Mouse (Mus musculus): ENCODE data around the gene Grik4. TPM values are rescaled to one million over a fixed set of nuclear protein-coding genes. Genes with fewer than 3 reads are reported as not detected.

Gene Grik4
- polyA plus RNA-seq, 1 experiment from 2014 or later = 0.43 TPM

GRCm38 (mm10) chr9:42861711-42862110 lies 82.6 kb downstream of the Grik4 start:
- WGBS (ENCODE audit: insufficient replicate concordance) = 70% methylated on average over 6 of the region's 6 CpGs
- peaks cover 4% of the 10 kb centered on the region; the same call in 1 of the 2 replicates for H3K4me1 ChIP-seq (ENCODE audit: control insufficient read depth, insufficient read depth, low read length)
- ATAC-seq (replicated peaks; ENCODE audit: insufficient number of reproducible peaks, low FRiP score, low TSS enrichment) = no peak
- no peak overlapping the region for H3K4me2 ChIP-seq
- H3K9me3 ChIP-seq (replicated peaks; ENCODE audit: control insufficient read depth, low read length) = no peaks in the 10 kb centered on the region
- no peak overlapping the region for H3K27ac ChIP-seq (ENCODE audit: low read depth, low read length)
- H3K4me3 ChIP-seq (ENCODE audit: low read depth, low read length) = no peak overlapping the region
- H3K27me3 ChIP-seq (ENCODE audit: control insufficient read depth, insufficient read depth, low read length) = no peaks in the 10 kb centered on the region; the same call in 1 of the 2 replicates
- no peaks in the 10 kb centered on the region for H3K36me3 ChIP-seq (ENCODE audit: control insufficient read depth, insufficient read depth, low read length)
- no peak overlapping the region for H3K9ac ChIP-seq (ENCODE audit: low read depth, low read length)

- H3K9ac ChIP-seq (ENCODE audit: low read depth, low read length) = no peak overlapping the region
- no peaks in the 10 kb centered on the region for H3K9me3 ChIP-seq (replicated peaks; ENCODE audit: control insufficient read depth, low read length)
- H3K4me1 ChIP-seq (ENCODE audit: control insufficient read depth, insufficient read depth, low read length) = peaks cover 4% of the 10 kb centered on the region; the same call in 1 of the 2 replicates
- H3K4me2 ChIP-seq = no peak overlapping the region
- no peaks in the 10 kb centered on the region for H3K36me3 ChIP-seq (ENCODE audit: control insufficient read depth, insufficient read depth, low read length)
- H3K4me3 ChIP-seq (ENCODE audit: low read depth, low read length) = no peak overlapping the region
- H3K27ac ChIP-seq (ENCODE audit: low read depth, low read length) = no peak overlapping the region
- H3K27me3 ChIP-seq (ENCODE audit: control insufficient read depth, insufficient read depth, low read length) = no peaks in the 10 kb centered on the region; the same call in 1 of the 2 replicates
- ATAC-seq (replicated peaks; ENCODE audit: insufficient number of reproducible peaks, low FRiP score, low TSS enrichment) = no peak
- WGBS (ENCODE audit: insufficient replicate concordance) = 85% methylated on average over 11 of the region's 11 CpGs
Measured at GRCm38 (mm10) chr9:42861238-42861637, 83.1 kb downstream of the Grik4 start.

DNA sequence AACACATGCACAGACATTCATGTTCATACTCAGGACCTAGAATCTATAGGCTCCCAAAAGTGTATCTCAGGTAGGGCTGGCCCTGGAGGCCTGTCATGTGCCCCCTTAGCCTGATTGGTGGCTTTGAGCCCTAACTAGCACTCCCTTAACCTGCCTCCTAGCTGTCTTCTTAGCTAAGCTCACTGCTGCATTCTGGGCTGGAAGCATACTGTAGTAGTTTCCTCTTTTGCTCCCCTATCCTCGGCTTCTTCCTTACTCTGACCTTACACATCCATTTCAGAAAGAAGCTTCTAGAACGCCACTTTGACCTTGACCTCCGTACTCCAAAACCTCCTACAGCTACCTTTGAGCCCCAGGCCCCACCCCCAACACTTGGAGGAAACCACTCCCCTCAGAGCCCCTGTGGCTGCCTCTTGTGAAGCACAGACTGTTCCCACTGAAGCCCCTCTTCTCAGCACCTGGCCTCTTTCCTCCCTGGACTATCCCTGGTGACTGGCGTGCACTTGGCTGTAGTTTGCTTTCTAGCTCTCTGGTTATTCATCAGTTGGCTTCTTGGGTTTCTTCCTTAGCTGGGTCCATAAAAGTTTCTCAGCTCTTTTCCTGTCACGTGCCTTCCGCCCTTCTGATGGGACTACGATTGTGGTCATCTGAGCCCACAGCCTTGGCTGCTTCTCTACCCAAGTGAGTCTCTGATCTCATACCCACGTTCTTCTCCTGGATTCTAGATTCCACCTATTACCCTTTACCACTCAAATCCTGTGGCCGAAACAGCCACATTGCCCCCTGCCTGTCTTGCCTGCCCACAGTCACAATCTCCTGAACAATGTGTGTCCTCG lies 84.1 kb downstream of the Grik4 start:
- Histone ChIP-seq H3K36me3 (ENCODE audit: control insufficient read depth, insufficient read depth, low read length) (no peaks in the 10 kb centered on the region), H3K9me3 (replicated peaks; ENCODE audit: control insufficient read depth, low read length) (no peaks in the 10 kb centered on the region), H3K27me3 (ENCODE audit: control insufficient read depth, insufficient read depth, low read length) (no peaks in the 10 kb centered on the region; the same call in 1 of the 2 replicates), H3K9ac (ENCODE audit: low read depth, low read length) (no peak overlapping the region), H3K4me2 (no peak overlapping the region), H3K27ac (ENCODE audit: low read depth, low read length) (no peak overlapping the region), H3K4me1 (ENCODE audit: control insufficient read depth, insufficient read depth, low read length) (no peaks in the 10 kb centered on the region), H3K4me3 (ENCODE audit: low read depth, low read length) (no peak overlapping the region)
- no peak for ATAC-seq (replicated peaks; ENCODE audit: insufficient number of reproducible peaks, low FRiP score, low TSS enrichment)
- 71% methylated on average over 10 of the region's 10 CpGs for WGBS (ENCODE audit: insufficient replicate concordance)

DNA sequence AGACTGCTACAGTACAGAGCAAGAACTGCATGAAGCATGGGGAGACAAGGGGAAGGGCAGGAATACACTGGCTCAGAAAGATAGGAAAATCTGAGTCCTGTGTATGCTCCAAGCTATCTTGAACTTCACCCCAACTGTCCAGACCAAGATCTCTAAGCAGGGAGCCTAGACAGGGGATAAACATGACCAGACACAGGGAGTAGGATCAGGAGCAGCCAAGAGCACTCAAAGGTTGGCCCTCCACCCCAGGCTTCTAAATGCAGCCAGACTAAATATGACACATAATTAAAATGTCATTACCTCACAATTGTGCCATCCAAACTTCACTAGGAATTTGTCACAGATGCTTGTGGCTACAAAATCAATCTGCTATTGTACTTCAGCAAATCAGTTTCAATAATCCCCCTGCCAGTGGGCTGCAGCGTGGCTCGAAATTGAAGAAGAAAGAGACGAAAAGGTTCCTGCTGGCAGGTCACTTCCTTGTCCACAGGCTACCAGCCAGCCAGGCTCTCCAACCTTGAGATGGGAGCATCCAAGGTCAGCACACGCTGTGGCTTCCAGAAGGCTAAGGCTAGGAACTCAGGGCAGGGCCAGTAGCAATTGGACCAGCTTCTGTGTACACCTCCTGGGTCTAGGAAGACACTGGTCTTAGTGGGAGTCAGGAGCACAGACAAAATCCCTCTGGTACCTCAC lies 85.1 kb downstream of the Grik4 start:
- H3K27ac ChIP-seq (ENCODE audit: low read depth, low read length) = no peak overlapping the region
- H3K4me1 ChIP-seq (ENCODE audit: control insufficient read depth, insufficient read depth, low read length) = no peaks in the 10 kb centered on the region
- no peak overlapping the region for H3K4me3 ChIP-seq (ENCODE audit: low read depth, low read length)
- no peak for ATAC-seq (replicated peaks; ENCODE audit: insufficient number of reproducible peaks, low FRiP score, low TSS enrichment)
- H3K27me3 ChIP-seq (ENCODE audit: control insufficient read depth, insufficient read depth, low read length) = no peaks in the 10 kb centered on the region; the same call in 1 of the 2 replicates
- no peak overlapping the region for H3K4me2 ChIP-seq
- no peaks in the 10 kb centered on the region for H3K9me3 ChIP-seq (replicated peaks; ENCODE audit: control insufficient read depth, low read length)
- WGBS (ENCODE audit: insufficient replicate concordance) = 63% methylated on average over 4 of the region's 4 CpGs
- H3K36me3 ChIP-seq (ENCODE audit: control insufficient read depth, insufficient read depth, low read length) = no peaks in the 10 kb centered on the region
- no peak overlapping the region for H3K9ac ChIP-seq (ENCODE audit: low read depth, low read length)

GRCm38 (mm10) chr9:42858576-42858975 lies 85.7 kb downstream of the Grik4 start:
- ATAC-seq (replicated peaks; ENCODE audit: insufficient number of reproducible peaks, low FRiP score, low TSS enrichment) = no peak
- 63% methylated on average over 3 of the region's 3 CpGs for WGBS (ENCODE audit: insufficient replicate concordance)

DNA sequence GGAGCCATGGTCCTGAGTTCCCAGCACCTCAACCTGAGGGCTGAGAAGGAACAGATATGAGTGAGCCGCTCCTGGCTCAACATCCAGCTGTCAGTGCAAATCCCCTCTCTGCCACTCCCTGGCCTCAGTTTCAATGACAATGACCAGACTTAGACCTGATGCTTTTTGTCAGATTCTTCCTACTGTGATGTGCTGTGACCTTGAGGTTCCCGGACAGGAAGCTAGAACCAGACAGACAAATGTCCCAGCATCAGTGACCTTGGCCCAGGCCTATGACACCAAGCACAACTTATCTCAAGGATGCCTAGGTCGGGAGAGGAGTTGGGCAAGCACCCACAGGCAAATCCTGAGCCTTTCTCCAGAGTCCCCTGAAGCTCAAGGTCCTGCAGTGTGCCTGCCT lies 86.5 kb downstream of the Grik4 start:
- Histone ChIP-seq H3K4me1 (ENCODE audit: control insufficient read depth, insufficient read depth, low read length) (no peaks in the 10 kb centered on the region), H3K4me2 (no peak overlapping the region), H3K4me3 (ENCODE audit: low read depth, low read length) (no peak overlapping the region), H3K27ac (ENCODE audit: low read depth, low read length) (no peak overlapping the region), H3K27me3 (ENCODE audit: control insufficient read depth, insufficient read depth, low read length) (no peaks in the 10 kb centered on the region; the same call in 1 of the 2 replicates), H3K36me3 (ENCODE audit: control insufficient read depth, insufficient read depth, low read length) (no peaks in the 10 kb centered on the region), H3K9ac (ENCODE audit: low read depth, low read length) (no peak overlapping the region), H3K9me3 (replicated peaks; ENCODE audit: control insufficient read depth, low read length) (no peaks in the 10 kb centered on the region)
- ATAC-seq (replicated peaks; ENCODE audit: insufficient number of reproducible peaks, low FRiP score, low TSS enrichment) = no peak
- 75% methylated on average over 3 of the region's 3 CpGs for WGBS (ENCODE audit: insufficient replicate concordance)

More at GRCm38 (mm10) chr9:42858576-42858975, 85.7 kb downstream of the Grik4 start:
- Histone ChIP-seq H3K4me2 (no peak overlapping the region), H3K27me3 (ENCODE audit: control insufficient read depth, insufficient read depth, low read length) (no peaks in the 10 kb centered on the region; the same call in 1 of the 2 replicates), H3K9me3 (replicated peaks; ENCODE audit: control insufficient read depth, low read length) (no peaks in the 10 kb centered on the region), H3K4me1 (ENCODE audit: control insufficient read depth, insufficient read depth, low read length) (no peaks in the 10 kb centered on the region), H3K36me3 (ENCODE audit: control insufficient read depth, insufficient read depth, low read length) (no peaks in the 10 kb centered on the region), H3K9ac (ENCODE audit: low read depth, low read length) (no peak overlapping the region), H3K27ac (ENCODE audit: low read depth, low read length) (no peak overlapping the region), H3K4me3 (ENCODE audit: low read depth, low read length) (no peak overlapping the region)

DNA sequence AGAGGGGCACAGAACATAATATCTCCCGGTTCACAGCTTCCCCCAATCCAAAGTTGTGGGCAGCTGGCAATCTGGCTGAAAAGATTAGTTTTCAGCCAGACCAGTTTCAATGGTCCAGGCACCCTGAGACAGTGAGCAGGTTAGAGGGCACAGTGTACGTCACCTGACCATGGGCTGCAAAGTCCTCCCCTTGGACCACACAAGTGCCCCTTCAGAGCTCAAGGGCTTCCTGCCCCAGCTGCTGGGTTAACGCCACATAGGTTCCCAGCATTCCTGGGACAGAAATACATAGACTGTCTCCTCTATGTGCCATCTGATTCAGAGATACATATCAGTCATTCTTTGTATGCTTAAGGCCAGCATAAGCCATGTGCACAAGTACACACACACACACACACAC lies 91.2 kb downstream of the Grik4 start:
- no peak for ATAC-seq (replicated peaks; ENCODE audit: insufficient number of reproducible peaks, low FRiP score, low TSS enrichment)
- Histone ChIP-seq H3K27ac (ENCODE audit: low read depth, low read length) (no peak overlapping the region), H3K36me3 (ENCODE audit: control insufficient read depth, insufficient read depth, low read length) (no peaks in the 10 kb centered on the region), H3K9me3 (replicated peaks; ENCODE audit: control insufficient read depth, low read length) (no peaks in the 10 kb centered on the region), H3K9ac (ENCODE audit: low read depth, low read length) (no peak overlapping the region), H3K4me1 (ENCODE audit: control insufficient read depth, insufficient read depth, low read length) (no peaks in the 10 kb centered on the region), H3K27me3 (ENCODE audit: control insufficient read depth, insufficient read depth, low read length) (0 out of 2 replicates have a peak, but pooled peaks cover 5% of the 10 kb centered on the region), H3K4me3 (ENCODE audit: low read depth, low read length) (no peak overlapping the region), H3K4me2 (no peak overlapping the region)
- 64% methylated on average over 3 of the region's 3 CpGs for WGBS (ENCODE audit: insufficient replicate concordance)

- Histone ChIP-seq H3K4me3 (ENCODE audit: low read depth, low read length) (no peak overlapping the region), H3K4me2 (no peak overlapping the region), H3K27me3 (ENCODE audit: control insufficient read depth, insufficient read depth, low read length) (peaks cover 5% of the 10 kb centered on the region; the same call in 1 of the 2 replicates), H3K4me1 (ENCODE audit: control insufficient read depth, insufficient read depth, low read length) (peaks cover 5% of the 10 kb centered on the region; the same call in 1 of the 2 replicates), H3K9ac (ENCODE audit: low read depth, low read length) (no peak overlapping the region), H3K36me3 (ENCODE audit: control insufficient read depth, insufficient read depth, low read length) (no peaks in the 10 kb centered on the region), H3K9me3 (replicated peaks; ENCODE audit: control insufficient read depth, low read length) (no peaks in the 10 kb centered on the region), H3K27ac (ENCODE audit: low read depth, low read length) (no peak overlapping the region)
- ATAC-seq (replicated peaks; ENCODE audit: insufficient number of reproducible peaks, low FRiP score, low TSS enrichment) = no peak
- WGBS (ENCODE audit: insufficient replicate concordance) = 73% methylated on average over 6 of the region's 6 CpGs
Measured at GRCm38 (mm10) chr9:42850063-42850462, 94.2 kb downstream of the Grik4 start.
